10 mouse cellular contexts compared by ENCODE assay signal in the genomic region with DNA sequence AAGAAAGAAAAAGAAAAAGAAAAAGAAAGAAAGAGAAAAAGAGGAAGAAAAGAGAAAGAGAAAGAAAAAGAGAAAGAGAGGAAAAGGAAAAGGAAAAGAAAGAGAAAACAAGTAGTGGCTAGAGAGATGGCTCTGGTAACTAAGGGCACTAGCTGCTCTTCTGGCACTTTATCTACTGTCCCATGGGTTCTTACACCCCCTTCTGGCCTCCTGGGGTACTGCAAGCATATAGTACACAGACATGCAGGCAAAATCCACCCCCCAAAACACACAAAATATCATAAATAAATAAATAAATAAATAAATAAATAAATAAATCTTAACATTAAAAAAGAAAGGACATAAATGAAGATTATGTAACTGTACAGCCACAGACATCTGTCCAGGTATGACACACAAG. TPM values are rescaled to one million over a fixed set of nuclear protein-coding genes. Genes with fewer than 3 reads are reported as not detected.
A peak's percentile ranks its signal among the peaks of the same experiment; 100 is the strongest.
DNase-seq lines count a peak whose midpoint lies in the region; ATAC-seq and TF ChIP-seq lines count a peak whose summit lies in the region.
"Had no signal": no experiment of that assay in that cellular context is flagged by ENCODE, and none has a peak within 500 bp of the region (broad histone marks: within the 10 kb centered on the region; RNA-seq: fewer than 3 reads in every experiment).

No protein-coding gene starts in this region.

- H3K4me2 ChIP-seq in midbrain, embryonic 14.5 days (ENCODE audit: low read length): no peak overlapping the region
- no peak overlapping the region for H3K4me2 ChIP-seq in midbrain, embryonic 16.5 days (ENCODE audit: low read length)
- H3K4me2 ChIP-seq in lung, embryonic 14.5 days: no peak overlapping the region

- intact Hi-C loops in heart, postnatal 10 days (cut with DNase I): loop anchor here (1.0 to 2.0 kb wide), 3 partner anchors 74 to 373 kb away; no protein-coding TSS in a partner anchor

- H3K36me3 ChIP-seq in midbrain, embryonic 14.5 days (ENCODE audit: control insufficient read depth, insufficient read depth, low read length): no peaks in the 10 kb centered on the region
- no peaks in the 10 kb centered on the region for H3K36me3 ChIP-seq in midbrain, embryonic 16.5 days (ENCODE audit: control insufficient read depth, insufficient read depth, low read length)
- H3K36me3 ChIP-seq in lung, embryonic 14.5 days (ENCODE audit: insufficient read depth): no peaks in the 10 kb centered on the region

- H3K9me3 ChIP-seq in midbrain, embryonic 14.5 days (ENCODE audit: control insufficient read depth, low read length): no peaks in the 10 kb centered on the region
- no peaks in the 10 kb centered on the region for H3K9me3 ChIP-seq in midbrain, embryonic 16.5 days (replicated peaks; ENCODE audit: control insufficient read depth, low read length, poor library complexity, severe bottlenecking)
- no peaks in the 10 kb centered on the region for H3K9me3 ChIP-seq in lung, embryonic 14.5 days (ENCODE audit: low read depth, low read length)

- no peak for ATAC-seq in midbrain, embryonic 14.5 days (ENCODE audit: low FRiP score, low TSS enrichment)
- no peak for ATAC-seq in midbrain, embryonic 16.5 days
- no peak for ATAC-seq in lung, embryonic 14.5 days (ENCODE audit: insufficient read depth)

- DNase-seq in cerebellum, adult 9-11 months: peak; percentile 28
- no peak for DNase-seq in cerebellum, adult 11-12 months
- DNase-seq in midbrain, embryonic 14.5 days: peak; percentile 69
- DNase-seq in c-Kit-negative CD71-positive TER-119-positive erythroid progenitor cells, embryonic 14.5 days (ENCODE audit: low read depth, low spot score): peak; percentile 51
- peak; percentile 60 to 75 for DNase-seq in heart, postnatal 10 days
- peak; percentile 85 for DNase-seq in lung, embryonic 14.5 days
- peak; percentile 59 to 83 for DNase-seq in spleen, postnatal 10 days (ENCODE audit: low spot score in 2 of 2)

- H3K27ac ChIP-seq in midbrain, embryonic 14.5 days (replicated peaks; ENCODE audit: low read depth, low read length): no peak overlapping the region
- no peak overlapping the region for H3K27ac ChIP-seq in midbrain, embryonic 16.5 days (ENCODE audit: low read length)
- no peak overlapping the region for H3K27ac ChIP-seq in lung, embryonic 14.5 days (ENCODE audit: low read depth)

- H3K27me3 ChIP-seq in midbrain, embryonic 14.5 days (ENCODE audit: control insufficient read depth, insufficient read depth, low read length): no peaks in the 10 kb centered on the region
- no peaks in the 10 kb centered on the region for H3K27me3 ChIP-seq in midbrain, embryonic 16.5 days (ENCODE audit: control insufficient read depth, insufficient read depth, low read depth, low read length)
- H3K27me3 ChIP-seq in lung, embryonic 14.5 days (ENCODE audit: insufficient read depth, low read length): no peaks in the 10 kb centered on the region

- no peak overlapping the region for H3K4me3 ChIP-seq in midbrain, embryonic 14.5 days (replicated peaks; ENCODE audit: low read depth, low read length)
- no peak overlapping the region for H3K4me3 ChIP-seq in midbrain, embryonic 16.5 days (ENCODE audit: low read depth, low read length)
- no peak overlapping the region for H3K4me3 ChIP-seq in lung, embryonic 14.5 days (ENCODE audit: low read depth, low read length)

- peak; percentile 81 for TF ChIP-seq CTCF in lung, embryonic 14.5 days (IDR thresholded peaks at IDR 0.05; ENCODE audit: low read depth)

- no peak overlapping the region for H3K9ac ChIP-seq in midbrain, embryonic 14.5 days (replicated peaks; ENCODE audit: low read length)
- no peak overlapping the region for H3K9ac ChIP-seq in midbrain, embryonic 16.5 days (ENCODE audit: low read depth, low read length)
- H3K9ac ChIP-seq in lung, embryonic 14.5 days: no peak overlapping the region

- H3K4me1 ChIP-seq in midbrain, embryonic 14.5 days (ENCODE audit: control insufficient read depth, insufficient read depth, low read length): no peaks in the 10 kb centered on the region
- H3K4me1 ChIP-seq in midbrain, embryonic 16.5 days (ENCODE audit: control insufficient read depth, insufficient read depth, low read length): no peaks in the 10 kb centered on the region
- no peaks in the 10 kb centered on the region for H3K4me1 ChIP-seq in lung, embryonic 14.5 days (ENCODE audit: insufficient read depth)

RNA-seq across cellular contexts. Expression of a gene that starts 20.4 kb away (rescaled TPM):
- polyA plus RNA-seq in midbrain, embryonic 14.5 days (2014; fragmentation: Nextera tagmentation; extraction: Ambion mirVana): 0.89 and 1.4 TPM in 2 replicates
- 0.97 and 1.1 TPM in 2 replicates for polyA plus RNA-seq in midbrain, embryonic 16.5 days (2015; fragmentation: Nextera tagmentation; extraction: Ambion mirVana)
- under 1 TPM in 1 of 2 experiments, not detected in 1; 0.24 TPM for total RNA-seq in heart, postnatal 10 days (2021)
- polyA plus RNA-seq in lung, embryonic 14.5 days (2014; fragmentation: Nextera tagmentation; extraction: Ambion mirVana): 0.09 and 0.11 TPM in 2 replicates

RNA-seq across cellular contexts. Expression of a gene that starts 22.6 kb away (rescaled TPM):
- polyA plus RNA-seq in midbrain, embryonic 14.5 days (2014; fragmentation: Nextera tagmentation; extraction: Ambion mirVana): 24.3 and 48.2 TPM in 2 replicates
- polyA plus RNA-seq in midbrain, embryonic 16.5 days (2015; fragmentation: Nextera tagmentation; extraction: Ambion mirVana): 49.9 and 50.3 TPM in 2 replicates
- 1 to 10 TPM; 4.3 to 6.2 TPM for total RNA-seq in heart, postnatal 10 days (2021)
- 43.3 and 45.7 TPM in 2 replicates for polyA plus RNA-seq in lung, embryonic 14.5 days (2014; fragmentation: Nextera tagmentation; extraction: Ambion mirVana)

RNA-seq across cellular contexts. Expression of a gene that starts 48.1 kb away (rescaled TPM):
- polyA plus RNA-seq in midbrain, embryonic 14.5 days (2014; fragmentation: Nextera tagmentation; extraction: Ambion mirVana): 4.1 TPM in 1 of 2 replicates, not detected in the other
- polyA plus RNA-seq in midbrain, embryonic 16.5 days (2015; fragmentation: Nextera tagmentation; extraction: Ambion mirVana): not detected in 2 replicates
- total RNA-seq in heart, postnatal 10 days (2021): not detected
- polyA plus RNA-seq in lung, embryonic 14.5 days (2014; fragmentation: Nextera tagmentation; extraction: Ambion mirVana): not detected in 2 replicates
- total RNA-seq: layer of hippocampus, adult 18-20 months had no signal
- polyA plus RNA-seq: stomach, embryonic 14.5 days had no signal
